Mouse (Mus musculus) frontal cortex, postnatal 36 days (tissue): ENCODE results near the gene Gm21119.
"Not testable (repeated sequence)": the region's sequence is repeated elsewhere in the genome, so short reads cannot be mapped to it uniquely, and the experiment has no call there.

ENCODE experiments used
- DNase-seq, 2 experiments: peaks; one replicate each; pipeline ENCODE4 v3.0.0; 2022; ENCODE audit warnings: low spot score in 2 of 2

Gm21119 gene

DNA sequence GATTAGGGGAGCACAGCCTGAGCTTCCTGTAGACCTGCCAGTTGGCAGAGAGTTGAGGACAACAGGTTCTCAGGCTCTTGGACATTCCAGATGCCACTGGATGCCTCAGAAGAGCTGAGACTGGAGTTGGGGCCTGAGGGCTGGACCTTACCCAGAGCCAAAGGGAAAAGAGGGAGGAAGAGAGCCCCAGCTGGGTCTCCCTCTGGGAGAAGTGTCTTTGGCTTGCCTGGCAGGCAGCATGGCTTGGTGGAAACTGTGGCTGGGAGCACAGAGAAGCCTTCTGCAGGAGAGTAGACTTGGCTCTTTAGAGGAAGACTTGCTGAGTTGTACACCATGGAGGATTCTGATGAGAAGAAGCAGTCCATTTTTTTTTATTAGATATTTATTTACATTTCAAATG, 38.3 kb downstream of the Gm21119 start:
- not testable (repeated sequence) for DNase-seq

GRCm38 (mm10) chr8:20678418-20678817, 63.7 kb downstream of the Gm21119 start:
- DNase-seq = not testable (repeated sequence)
